Mouse (Mus musculus) adrenal gland (tissue): ENCODE results near the gene Tbc1d5.
"Not testable (repeated sequence)": the region's sequence is repeated elsewhere in the genome, so short reads cannot be mapped to it uniquely, and the experiment has no call there.

Source experiments
- intact Hi-C: fragments of 180-260 bp; cut with DNase I; formaldehyde crosslinking; loops from one replicate; pipeline ENCODE4 v1.15.1; 2025

The Tbc1d5 gene

DNA sequence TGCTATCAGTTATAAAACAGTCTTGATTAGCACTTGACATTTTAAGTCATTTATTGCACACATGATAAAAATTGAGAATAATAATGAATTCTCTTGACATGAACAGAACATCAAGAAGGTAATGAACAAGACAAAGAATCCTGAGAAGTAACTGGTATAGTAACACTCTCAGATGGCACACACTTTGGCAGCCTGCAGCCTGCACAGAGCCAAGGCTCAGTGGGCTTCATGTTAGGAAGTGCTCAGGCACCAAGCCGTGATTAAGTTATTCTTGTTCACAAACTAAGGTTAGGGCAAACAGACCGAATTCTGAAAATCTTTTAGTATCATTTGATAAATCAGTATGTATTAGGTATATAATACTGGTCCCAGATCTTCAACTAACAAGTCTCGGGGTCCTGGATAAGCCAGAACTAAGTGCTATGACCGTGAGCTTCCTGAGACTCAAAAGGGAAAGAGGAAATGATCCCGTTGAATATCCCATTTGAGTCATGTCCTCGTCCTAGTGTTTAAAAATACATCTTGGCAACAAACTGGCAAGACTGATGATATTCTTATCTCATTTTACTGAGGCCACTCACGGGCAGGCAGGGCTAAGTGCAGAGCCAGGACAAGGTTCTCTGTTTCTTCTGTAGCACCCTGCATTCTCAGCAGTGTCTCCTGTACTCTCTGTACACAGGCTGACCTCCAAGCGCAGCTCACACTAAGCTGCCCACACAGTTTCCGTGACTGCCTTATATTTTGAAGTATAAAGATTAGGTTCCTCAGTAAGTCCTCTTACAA, 425.6 kb downstream of the Tbc1d5 start:
- intact Hi-C loops = no loop called here

- intact Hi-C loops = no loop called here
Observed at GRCm38 (mm10) chr17:50752753-50753152, 426.4 kb downstream of the Tbc1d5 start.

DNA sequence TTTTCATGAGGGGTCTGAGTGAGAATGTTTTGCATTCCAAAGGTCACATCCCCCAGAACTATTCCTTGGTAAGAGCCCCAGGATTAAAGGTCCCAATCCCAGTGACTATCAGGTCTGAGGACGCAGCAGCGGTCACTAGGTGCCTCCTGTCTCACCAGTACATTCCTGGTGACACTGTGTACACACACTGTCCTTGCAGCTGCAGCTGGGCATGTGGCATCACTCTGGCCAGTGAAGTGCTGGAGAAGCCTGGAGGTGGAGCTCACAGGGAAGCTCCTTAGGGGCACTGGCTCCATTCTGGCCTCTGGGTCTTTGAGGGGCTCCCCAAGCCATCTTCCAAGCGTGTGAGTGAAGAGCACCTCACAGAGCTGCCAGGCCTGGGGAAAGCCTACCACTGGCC, 427.2 kb downstream of the Tbc1d5 start:
- intact Hi-C loops = no loop called here

DNA sequence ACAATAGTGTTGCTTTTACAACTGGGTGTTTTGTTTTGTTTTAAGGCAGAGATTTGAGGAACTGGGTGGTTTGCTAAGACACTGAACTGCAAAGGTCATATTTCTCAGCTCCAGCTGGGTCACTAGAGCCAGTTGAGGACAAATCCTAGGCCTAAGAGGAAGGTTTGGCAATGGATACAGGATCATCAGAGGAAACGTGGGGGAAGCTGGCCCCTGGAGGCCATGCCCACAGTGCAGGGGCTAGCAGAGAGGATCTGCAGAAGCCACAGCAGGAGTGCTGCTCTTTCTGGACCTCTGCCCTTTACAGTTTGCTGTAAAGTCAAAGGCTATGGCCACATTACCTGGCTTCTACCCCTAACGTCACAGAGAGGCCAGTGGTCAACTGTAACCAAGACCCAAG, 428.3 kb downstream of the Tbc1d5 start:
- intact Hi-C loops = no loop called here

GRCm38 (mm10) chr17:50741386-50741785, 437.8 kb downstream of the Tbc1d5 start:
- intact Hi-C loops = no loop called here

DNA sequence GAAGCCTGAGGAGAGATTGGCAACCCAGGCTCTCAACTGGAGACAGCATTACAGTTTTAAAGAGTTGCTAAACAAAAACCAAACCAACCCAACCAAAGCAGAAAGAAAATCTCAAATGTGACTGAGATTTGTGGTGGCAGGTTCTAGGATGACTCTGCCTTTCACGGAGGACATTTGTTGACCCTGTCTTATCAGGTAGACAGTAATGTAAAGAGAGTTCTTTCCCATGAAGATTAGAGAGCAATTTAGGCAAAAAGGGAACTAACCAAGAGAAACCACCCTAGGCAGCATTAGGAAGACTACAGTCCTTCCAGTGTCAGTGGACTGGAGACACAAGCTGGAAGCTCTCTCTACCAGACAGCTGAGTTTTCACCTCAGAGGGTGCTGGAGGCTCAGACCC, 438.3 kb downstream of the Tbc1d5 start:
- intact Hi-C loops = no loop called here

GRCm38 (mm10) chr17:50738476-50738875, 440.7 kb downstream of the Tbc1d5 start:
- intact Hi-C loops = loop anchor here (5.0 kb wide), 1 partner anchor 251 kb away; no protein-coding TSS in a partner anchor

- intact Hi-C loops = loop anchor here (5.0 kb wide), 1 partner anchor 250 kb away; no protein-coding TSS in a partner anchor
Observed at GRCm38 (mm10) chr17:50737068-50737467, 442.1 kb downstream of the Tbc1d5 start.

DNA sequence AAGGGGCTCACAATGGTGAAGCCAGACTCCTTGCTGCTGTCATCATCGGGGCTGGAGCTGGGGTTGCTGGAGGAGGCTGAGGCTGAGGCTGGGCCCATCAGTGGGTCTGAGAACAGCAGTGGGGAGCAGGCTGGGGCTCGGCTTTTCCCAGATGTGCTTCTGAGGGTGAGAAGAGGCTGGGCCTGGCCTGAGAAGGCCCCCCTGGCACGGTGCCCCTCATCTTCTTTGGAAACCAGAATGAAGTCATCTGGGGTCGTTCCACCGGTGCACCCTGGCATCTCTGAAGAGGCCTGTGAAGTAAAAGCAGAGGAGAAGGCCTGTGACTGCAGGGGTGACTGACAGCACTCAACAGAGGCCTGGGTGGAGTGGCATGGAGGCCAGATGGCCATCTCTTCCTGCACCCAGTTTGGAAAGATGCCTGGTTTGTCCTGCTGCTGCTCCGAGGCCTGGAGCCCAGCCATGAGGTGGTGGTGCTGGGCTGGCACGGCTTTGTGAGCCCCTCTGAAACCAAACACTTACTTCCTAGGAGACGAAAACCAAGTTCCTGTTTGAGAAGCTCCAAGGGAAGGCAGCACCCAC, 443.1 kb downstream of the Tbc1d5 start:
- intact Hi-C loops = loop anchor here (5.0 kb wide), 1 partner anchor 249 kb away; no protein-coding TSS in a partner anchor

- intact Hi-C loops = loop anchor here (5.0 kb wide), 1 partner anchor 248 kb away; no protein-coding TSS in a partner anchor
Observed at GRCm38 (mm10) chr17:50735382-50735954, 443.7 kb downstream of the Tbc1d5 start.

GRCm38 (mm10) chr17:50734781-50735180, 444.4 kb downstream of the Tbc1d5 start:
- intact Hi-C loops = loop anchor here (5.0 kb wide), 1 partner anchor 247 kb away; no protein-coding TSS in a partner anchor

GRCm38 (mm10) chr17:50733390-50733789, 445.8 kb downstream of the Tbc1d5 start:
- intact Hi-C loops = no loop called here

- intact Hi-C loops = no loop called here
Observed at GRCm38 (mm10) chr17:50731876-50732275, 447.3 kb downstream of the Tbc1d5 start.

DNA sequence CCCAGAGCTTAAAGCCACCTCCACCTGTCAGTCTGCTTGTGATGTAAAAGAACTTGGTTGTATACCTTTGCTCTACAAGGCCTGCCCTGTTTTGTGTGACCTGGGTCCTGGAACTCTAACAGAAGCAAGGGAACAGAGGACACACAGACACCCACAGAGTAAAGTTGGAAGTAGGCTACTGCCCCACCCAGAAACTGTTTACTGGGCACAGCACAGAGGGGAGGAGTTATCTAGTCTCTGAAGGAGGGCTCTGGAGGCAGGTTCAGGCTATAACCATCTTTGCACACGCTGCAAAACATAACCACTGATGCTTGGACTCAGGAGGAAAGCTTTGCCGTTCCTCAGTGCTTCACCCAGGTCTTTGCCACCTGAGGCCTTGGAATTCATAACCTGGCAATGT, 448.3 kb downstream of the Tbc1d5 start:
- intact Hi-C loops = no loop called here

DNA sequence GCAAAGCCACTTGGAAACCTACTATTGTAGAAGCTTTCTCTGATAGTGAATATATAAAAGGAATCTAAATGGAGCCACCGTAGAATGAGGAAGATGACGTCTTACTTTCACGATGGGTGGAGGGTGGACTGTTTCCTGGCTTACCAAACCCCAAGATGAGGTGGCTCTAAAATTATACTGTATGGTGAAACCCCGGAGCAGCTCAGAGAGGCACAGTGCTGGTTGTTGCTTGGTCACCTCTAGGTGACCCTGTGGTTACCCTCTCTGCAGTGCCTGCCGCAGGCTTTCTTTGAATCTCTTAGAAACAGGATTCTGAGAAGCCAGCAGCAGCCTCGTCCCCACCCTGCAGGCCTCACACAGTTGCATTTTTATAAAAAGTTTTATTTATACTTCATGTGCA, 449.6 kb downstream of the Tbc1d5 start:
- intact Hi-C loops = no loop called here

GRCm38 (mm10) chr17:50729031-50729430, 450.1 kb downstream of the Tbc1d5 start:
- intact Hi-C loops = no loop called here

DNA sequence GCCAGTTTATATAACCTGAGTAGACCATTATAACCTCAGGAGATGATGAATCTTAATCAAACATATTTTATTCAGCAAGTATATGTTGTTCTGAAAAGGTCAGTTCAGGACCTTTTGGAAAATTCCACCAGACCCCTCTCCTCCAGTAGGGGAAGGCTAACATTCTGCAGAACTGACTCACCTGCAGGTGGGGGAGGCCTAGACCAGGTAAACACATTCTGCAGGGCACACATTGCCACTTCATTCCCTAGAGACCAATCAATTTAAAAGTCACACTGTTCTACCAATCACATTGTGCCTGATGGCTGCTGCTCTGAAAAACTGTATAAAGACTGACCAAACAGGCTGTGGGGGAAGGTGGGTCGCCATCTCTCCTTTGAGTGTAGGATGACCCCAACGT, 452.9 kb downstream of the Tbc1d5 start:
- intact Hi-C loops = no loop called here

DNA sequence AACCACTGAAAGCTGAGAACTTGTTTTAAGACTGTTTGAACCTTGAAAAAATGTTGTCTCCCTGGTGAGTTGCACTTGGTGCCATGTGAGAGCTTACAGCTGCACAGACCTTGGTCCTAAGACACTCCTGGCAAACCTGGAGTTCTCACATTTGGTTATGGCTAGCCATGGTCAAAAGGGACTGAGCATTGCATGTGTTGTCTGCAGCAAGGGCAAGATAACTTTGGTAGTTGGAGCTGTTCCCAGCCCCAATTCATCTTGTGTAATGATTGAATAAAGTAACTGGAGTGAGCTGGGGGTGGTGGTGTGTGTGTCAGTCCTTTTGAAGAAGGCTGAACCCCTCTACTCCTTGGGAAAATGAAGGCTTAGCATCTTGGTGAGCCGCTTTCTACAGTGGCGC, 454.8 kb downstream of the Tbc1d5 start:
- intact Hi-C loops = no loop called here

DNA sequence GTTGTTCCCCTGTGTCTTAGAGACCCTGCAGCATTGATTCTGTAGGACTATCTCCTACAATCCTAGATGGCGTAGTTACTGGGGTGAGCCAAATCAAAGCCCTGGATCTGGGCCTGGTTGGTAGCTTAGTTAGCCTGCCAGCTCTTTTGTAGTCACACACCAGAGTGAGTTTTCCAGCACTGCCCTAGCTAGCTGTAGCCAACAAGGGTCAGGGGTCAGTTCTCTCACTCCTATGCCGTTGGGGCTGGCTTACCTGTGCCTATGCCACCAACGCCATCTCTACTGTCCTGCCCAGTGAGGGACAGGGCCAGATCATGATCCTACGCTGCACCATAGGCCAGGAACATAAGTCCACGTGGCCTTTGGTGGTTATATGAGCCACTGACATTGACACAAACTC, 461.6 kb downstream of the Tbc1d5 start:
- intact Hi-C loops = no loop called here

GRCm38 (mm10) chr17:50710497-50711222, 468.5 kb downstream of the Tbc1d5 start:
- intact Hi-C loops = no loop called here

DNA sequence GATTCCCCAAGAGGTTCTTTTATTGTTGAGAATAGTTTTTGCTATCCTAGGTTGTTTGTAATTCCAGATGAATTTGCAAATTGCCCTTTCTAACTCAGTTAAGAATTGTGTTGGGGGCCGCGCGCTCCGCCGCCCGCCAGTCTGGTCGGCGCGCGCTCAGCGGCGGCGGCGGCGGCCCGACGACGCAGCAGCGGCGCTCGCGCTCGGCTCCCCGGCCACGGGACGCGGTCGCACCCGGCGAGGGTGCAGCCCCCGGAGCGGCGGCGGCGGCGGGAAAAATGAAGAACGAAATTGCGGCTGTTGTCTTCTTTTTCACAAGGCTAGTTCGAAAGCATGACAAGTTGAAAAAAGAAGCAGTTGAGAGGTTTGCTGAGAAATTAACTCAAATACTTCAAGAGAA, 480.7 kb downstream of the Tbc1d5 start:
- intact Hi-C loops = not testable (repeated sequence)

DNA sequence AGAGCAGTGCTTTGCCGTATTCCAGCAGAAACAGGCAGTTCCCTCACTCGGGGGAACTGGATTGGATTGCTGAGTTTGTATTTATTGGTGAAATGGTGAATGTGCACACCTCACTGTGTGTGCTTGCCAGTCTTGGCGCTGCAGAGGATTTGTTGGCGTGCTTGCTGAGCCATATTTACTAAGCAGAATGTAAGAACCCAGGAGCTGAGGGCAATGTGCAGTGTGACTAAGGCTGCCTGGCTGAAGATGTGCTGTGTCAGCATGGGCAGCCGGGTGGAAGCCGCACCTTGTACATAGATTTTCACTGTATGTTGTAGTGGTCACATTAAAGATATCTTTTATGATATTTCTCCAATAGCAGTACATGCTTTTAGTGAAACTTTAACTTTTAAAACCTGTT, 491.0 kb downstream of the Tbc1d5 start:
- intact Hi-C loops = no loop called here
